Mouse (Mus musculus) megakaryocyte, embryonic 14.5 days (primary cell): ENCODE measurements around the gene Ccdc181. TPM values are rescaled to one million over a fixed set of nuclear protein-coding genes. Genes with fewer than 3 reads are reported as not detected.

Experiments
- H3K27me3 ChIP-seq: replicated peaks from 2 replicates; pipeline ENCODE3; 2012; ENCODE audit warnings: inconsistent platforms
- H3K36me3 ChIP-seq: replicated peaks from 2 replicates; pipeline ENCODE3; 2012; ENCODE audit warnings: low read length, inconsistent platforms, mixed read lengths
- H3K4me1 ChIP-seq: 2 replicates; pipeline ENCODE4 v1.6.1; 2012; ENCODE audit warnings: inconsistent platforms
- H3K4me3 ChIP-seq: replicated peaks from 2 replicates; pipeline ENCODE3; 2012; ENCODE audit warnings: moderate library complexity, mild to moderate bottlenecking, inconsistent platforms
- H3K9me3 ChIP-seq: 2 replicates; pipeline ENCODE4 v1.6.1; 2012; ENCODE audit warnings: inconsistent platforms
- FLI1 ChIP-seq: IDR thresholded peaks from 2 replicates; pipeline ENCODE4 v1.6.1; 2012; ENCODE audit warnings: low read length, inconsistent platforms, mixed read lengths
- GATA1 ChIP-seq: IDR thresholded peaks from 3 replicates; pipeline ENCODE4 v1.6.1; 2012; ENCODE audit warnings: mixed read lengths, low read length, inconsistent platforms, borderline replicate concordance
- polyA plus RNA-seq: library from polyadenylated mRNA; stranded (reverse); fragments of >175 nt; gene quantifications from 2 replicates; pipeline ENCODE4 v1.2.3, GENCODE M21; 2012; ENCODE audit warnings: low replicate concordance; ENCODE audit not compliant: insufficient read depth

Ccdc181 gene
- polyA plus RNA-seq, 1 experiment = 3.5 TPM

GRCm38 (mm10) chr1:164324878-164325277 lies 49.5 kb downstream of the Ccdc181 start:
- H3K4me3 ChIP-seq = no peak overlapping the region
- H3K27me3 ChIP-seq = no peaks in the 10 kb centered on the region
- H3K36me3 ChIP-seq = peaks cover 6% of the 10 kb centered on the region
- TF ChIP-seq FLI1 = no peak
- no peak for TF ChIP-seq GATA1
- no peaks in the 10 kb centered on the region for H3K4me1 ChIP-seq
- H3K9me3 ChIP-seq = no peaks in the 10 kb centered on the region

- H3K9me3 ChIP-seq = no peaks in the 10 kb centered on the region
- no peak for TF ChIP-seq GATA1
- no peak for TF ChIP-seq FLI1
- H3K4me1 ChIP-seq = peaks cover 6% of the 10 kb centered on the region; the same call in 1 of the 2 replicates
- H3K36me3 ChIP-seq = peaks cover 6% of the 10 kb centered on the region
- no peaks in the 10 kb centered on the region for H3K27me3 ChIP-seq
- H3K4me3 ChIP-seq = no peak overlapping the region
Observed at GRCm38 (mm10) chr1:164326600-164327155, 51.3 kb downstream of the Ccdc181 start.

- Histone ChIP-seq H3K27me3 (no peaks in the 10 kb centered on the region), H3K4me1 (peaks cover 6% of the 10 kb centered on the region; the same call in 1 of the 2 replicates), H3K36me3 (peaks cover 9% of the 10 kb centered on the region), H3K9me3 (no peaks in the 10 kb centered on the region), H3K4me3 (no peak overlapping the region)
- no peak for TF ChIP-seq GATA1
- TF ChIP-seq FLI1 = no peak
Observed at GRCm38 (mm10) chr1:164327764-164328163, 52.4 kb downstream of the Ccdc181 start.

GRCm38 (mm10) chr1:164332559-164332958 lies 57.2 kb downstream of the Ccdc181 start:
- Histone ChIP-seq H3K36me3 (peaks cover 23% of the 10 kb centered on the region), H3K27me3 (no peaks in the 10 kb centered on the region), H3K4me3 (no peak overlapping the region), H3K9me3 (peaks cover 5% of the 10 kb centered on the region), H3K4me1 (peaks cover 6% of the 10 kb centered on the region; the same call in 1 of the 2 replicates)
- TF ChIP-seq FLI1 (no peak), GATA1 (no peak)

GRCm38 (mm10) chr1:164335435-164335834 lies 60.0 kb downstream of the Ccdc181 start:
- Histone ChIP-seq H3K4me1 (peaks cover 5% of the 10 kb centered on the region; the same call in 1 of the 2 replicates), H3K27me3 (no peaks in the 10 kb centered on the region), H3K36me3 (peaks cover 21% of the 10 kb centered on the region), H3K4me3 (no peak overlapping the region), H3K9me3 (peaks cover 5% of the 10 kb centered on the region)
- TF ChIP-seq FLI1 (no peak), GATA1 (no peak)

- Histone ChIP-seq H3K4me1 (peaks cover under 1% of the 10 kb centered on the region; the same call in 1 of the 2 replicates), H3K27me3 (no peaks in the 10 kb centered on the region), H3K36me3 (peaks cover 22% of the 10 kb centered on the region), H3K4me3 (no peak overlapping the region), H3K9me3 (peaks cover 5% of the 10 kb centered on the region)
- no peak for TF ChIP-seq FLI1
Observed at GRCm38 (mm10) chr1:164335846-164336245, 60.5 kb downstream of the Ccdc181 start.

Other genes with a start within 250 kb of the Ccdc181 start
- not detected in 2 replicates for gene Sele, start 227.4 kb upstream of the Ccdc181 start, polyA plus RNA-seq
- 1.9 TPM in 1 of 2 replicates, not detected in the other for gene Sell, start 213.6 kb upstream of the Ccdc181 start, polyA plus RNA-seq
- 197 and 302 TPM in 2 replicates for gene Selp, start 160.3 kb upstream of the Ccdc181 start, polyA plus RNA-seq
- gene F5, start 123.7 kb upstream of the Ccdc181 start, polyA plus RNA-seq = 2.2 and 15.1 TPM in 2 replicates
- gene Slc19a2, start 26.5 kb upstream of the Ccdc181 start, polyA plus RNA-seq = 7.3 and 23.4 TPM in 2 replicates
- 0.86 and 5.1 TPM in 2 replicates for gene Nme7, start 28.5 kb downstream of the Ccdc181 start, polyA plus RNA-seq
- gene Blzf1, start 31.9 kb downstream of the Ccdc181 start, polyA plus RNA-seq = 2.1 TPM in 1 of 2 replicates, not detected in the other
- gene Atp1b1, start 182.8 kb downstream of the Ccdc181 start, polyA plus RNA-seq = 1.8 TPM in 1 of 2 replicates, not detected in the other